Mouse (Mus musculus) forebrain, embryonic 12.5 days (tissue): ENCODE data around the gene Irf2bp2. TPM values are rescaled to one million over a fixed set of nuclear protein-coding genes. Genes with fewer than 3 reads are reported as not detected.

Experiments
- ATAC-seq: fragments of 200-750 bp; cut with Nextera tagmentation; 2 replicates; pipeline ENCODE4 v1.8.0; 2017; ENCODE audit warnings: moderate TSS enrichment; ENCODE audit not compliant: low FRiP score
- H3K27ac ChIP-seq: fragments of 300-500 bp; sonication (generic); 2 replicates; pipeline ENCODE4 v1.5.1; 2016; ENCODE audit warnings: mild to moderate bottlenecking
- H3K27me3 ChIP-seq: fragments of 300-500 bp; sonication (generic); 2 replicates; pipeline ENCODE4 v1.6.1; 2016; ENCODE audit warnings: mild to moderate bottlenecking
- H3K36me3 ChIP-seq: fragments of 300-500 bp; sonication (generic); replicated peaks from 2 replicates; pipeline ENCODE4 v1.6.1; 2016; ENCODE audit warnings: mild to moderate bottlenecking
- H3K4me1 ChIP-seq: fragments of 300-500 bp; sonication (generic); 2 replicates; pipeline ENCODE4 v1.6.1; 2016
- H3K4me2 ChIP-seq: fragments of 300-500 bp; sonication (generic); 2 replicates; pipeline ENCODE4 v1.6.1; 2016; ENCODE audit warnings: mild to moderate bottlenecking, moderate library complexity
- H3K4me3 ChIP-seq: fragments of 300-500 bp; sonication (generic); replicated peaks from 2 replicates; pipeline ENCODE4 v1.5.1; 2016; ENCODE audit warnings: mild to moderate bottlenecking
- H3K9ac ChIP-seq: fragments of 300-500 bp; sonication (generic); 2 replicates; pipeline ENCODE4 v1.6.1; 2016; ENCODE audit warnings: mild to moderate bottlenecking
- H3K9me3 ChIP-seq: fragments of 300-500 bp; sonication (generic); 2 replicates; pipeline ENCODE4 v1.6.1; 2016
- WGBS: fragments of 180-500 bp; shearing (Covaris S2); methylation state at CpG from one replicate; pipeline ENCODE4 v1.1.7; 2016; 5-methylcytosine and 5-hydroxymethylcytosine counted together
- polyA plus RNA-seq: library from polyadenylated mRNA; unstranded; fragments of >200 nt; fragmentation: Nextera tagmentation; extraction: Ambion mirVana; gene quantifications from 2 replicates; pipeline ENCODE4 v1.2.1, GENCODE M21; 2016

Irf2bp2 gene
- polyA plus RNA-seq, 1 experiment from 2014 or later = 7.4 TPM

- 40% methylated on average over 4 of the region's 4 CpGs for WGBS
- peak overlapping the region; percentile 42; the same call in 1 of the 2 replicates for H3K27ac ChIP-seq
- H3K27me3 ChIP-seq = no peaks in the 10 kb centered on the region
- H3K9ac ChIP-seq = peak overlapping the region; percentile 66
- H3K9me3 ChIP-seq = no peaks in the 10 kb centered on the region
- peaks cover 65% of the 10 kb centered on the region for H3K4me1 ChIP-seq
- ATAC-seq = no peak
- H3K4me3 ChIP-seq = peak overlapping the region; percentile 93
- peaks cover 13% of the 10 kb centered on the region for H3K36me3 ChIP-seq
- peak overlapping the region; percentile 96 for H3K4me2 ChIP-seq
These were observed 3.2 kb downstream of the Irf2bp2 start for GRCm38 (mm10) chr8:126590599-126590998.

- Histone ChIP-seq H3K4me2 (peak overlapping the region; percentile 96), H3K27me3 (no peaks in the 10 kb centered on the region), H3K9me3 (no peaks in the 10 kb centered on the region), H3K9ac (peak overlapping the region; percentile 66), H3K4me3 (peak overlapping the region; percentile 93), H3K36me3 (peaks cover 13% of the 10 kb centered on the region), H3K27ac (peak overlapping the region; percentile 42; the same call in 1 of the 2 replicates), H3K4me1 (peaks cover 65% of the 10 kb centered on the region)
- 30% methylated on average over 14 of the region's 14 CpGs for WGBS
- no peak for ATAC-seq
These were observed 3.7 kb downstream of the Irf2bp2 start for GRCm38 (mm10) chr8:126590024-126590529.

- peak overlapping the region; percentile 66; the same call in 1 of the 2 replicates for H3K9ac ChIP-seq
- WGBS = 44% methylated on average over 1 of the region's 1 CpGs
- peak overlapping the region; percentile 93 for H3K4me3 ChIP-seq
- peak overlapping the region; percentile 96 for H3K4me2 ChIP-seq
- H3K36me3 ChIP-seq = peaks cover 13% of the 10 kb centered on the region
- no peaks in the 10 kb centered on the region for H3K9me3 ChIP-seq
- peak overlapping the region; percentile 42; the same call in 1 of the 2 replicates for H3K27ac ChIP-seq
- no peak for ATAC-seq
- H3K4me1 ChIP-seq = peaks cover 65% of the 10 kb centered on the region
- H3K27me3 ChIP-seq = no peaks in the 10 kb centered on the region
These were observed 4.2 kb downstream of the Irf2bp2 start for GRCm38 (mm10) chr8:126589507-126590023.

- no peak for ATAC-seq
- Histone ChIP-seq H3K27ac (no peak overlapping the region), H3K4me2 (peak overlapping the region; percentile 96), H3K36me3 (peaks cover 13% of the 10 kb centered on the region), H3K4me3 (peak overlapping the region; percentile 93), H3K4me1 (peaks cover 72% of the 10 kb centered on the region), H3K27me3 (no peaks in the 10 kb centered on the region), H3K9me3 (no peaks in the 10 kb centered on the region), H3K9ac (peak overlapping the region; percentile 51; the same call in 1 of the 2 replicates)
- WGBS = 48% methylated on average over 11 of the region's 11 CpGs
These were observed 4.9 kb downstream of the Irf2bp2 start for GRCm38 (mm10) chr8:126588636-126589506.

GRCm38 (mm10) chr8:126587836-126588503 lies 5.8 kb downstream of the Irf2bp2 start:
- no peak overlapping the region; the same call in 1 of the 2 replicates for H3K27ac ChIP-seq
- peaks cover 13% of the 10 kb centered on the region for H3K36me3 ChIP-seq
- no peaks in the 10 kb centered on the region for H3K9me3 ChIP-seq
- no peaks in the 10 kb centered on the region for H3K27me3 ChIP-seq
- peaks cover 81% of the 10 kb centered on the region for H3K4me1 ChIP-seq
- 89% methylated on average over 10 of the region's 10 CpGs for WGBS
- H3K4me2 ChIP-seq = peak overlapping the region; percentile 96
- no peak overlapping the region for H3K4me3 ChIP-seq
- ATAC-seq = no peak
- H3K9ac ChIP-seq = no peak overlapping the region

GRCm38 (mm10) chr8:126586599-126587577 lies 6.9 kb downstream of the Irf2bp2 start:
- Histone ChIP-seq H3K27ac (no peak overlapping the region), H3K4me2 (peak overlapping the region; percentile 8; the same call in 1 of the 2 replicates)
- ATAC-seq = no peak

GRCm38 (mm10) chr8:126586101-126586500 lies 7.7 kb downstream of the Irf2bp2 start:
- 84% methylated on average over 2 of the region's 2 CpGs for whole genome bisulfite sequencing
- H3K9ac ChIP-seq = no peak overlapping the region
- H3K4me1 ChIP-seq = peaks cover 74% of the 10 kb centered on the region
- H3K4me3 ChIP-seq = no peak overlapping the region
- no peak for ATAC-seq
- H3K9me3 ChIP-seq = no peaks in the 10 kb centered on the region
- no peaks in the 10 kb centered on the region for H3K27me3 ChIP-seq
- H3K4me2 ChIP-seq = no peak overlapping the region
- peaks cover 9% of the 10 kb centered on the region; the same call in 1 of the 2 replicates for H3K36me3 ChIP-seq
- 0 out of 2 replicates have a peak overlapping the region, but pooled peaks have one; percentile 86 for H3K27ac ChIP-seq

More at GRCm38 (mm10) chr8:126586599-126587577, 6.9 kb downstream of the Irf2bp2 start:
- Histone ChIP-seq H3K9me3 (no peaks in the 10 kb centered on the region), H3K9ac (no peak overlapping the region), H3K27me3 (no peaks in the 10 kb centered on the region), H3K36me3 (peaks cover 13% of the 10 kb centered on the region), H3K4me1 (peaks cover 82% of the 10 kb centered on the region), H3K4me3 (no peak overlapping the region)
- WGBS = 85% methylated on average over 10 of the region's 10 CpGs

- 0 out of 2 replicates have a peak overlapping the region, but pooled peaks have one; percentile 12 for H3K9ac ChIP-seq
- no peak for ATAC-seq
- 64% methylated on average over 9 of the region's 9 CpGs for WGBS
- no peaks in the 10 kb centered on the region for H3K9me3 ChIP-seq
- no peak overlapping the region for H3K4me2 ChIP-seq
- no peaks in the 10 kb centered on the region for H3K27me3 ChIP-seq
- H3K27ac ChIP-seq = peak overlapping the region; percentile 86
- H3K4me3 ChIP-seq = no peak overlapping the region
- peaks cover 7% of the 10 kb centered on the region; the same call in 1 of the 2 replicates for H3K36me3 ChIP-seq
- H3K4me1 ChIP-seq = peaks cover 72% of the 10 kb centered on the region
These were observed 8.2 kb downstream of the Irf2bp2 start for GRCm38 (mm10) chr8:126585561-126586031.

GRCm38 (mm10) chr8:126584844-126585231 lies 8.9 kb downstream of the Irf2bp2 start:
- Histone ChIP-seq H3K4me1 (peaks cover 65% of the 10 kb centered on the region), H3K9ac (no peak overlapping the region), H3K4me3 (peak overlapping the region; percentile 53), H3K9me3 (no peaks in the 10 kb centered on the region), H3K27me3 (no peaks in the 10 kb centered on the region), H3K36me3 (peaks cover 4% of the 10 kb centered on the region; the same call in 1 of the 2 replicates), H3K4me2 (peak overlapping the region; percentile 99), H3K27ac (peak overlapping the region; percentile 86)
- ATAC-seq = no peak
- 34% methylated on average over 5 of the region's 5 CpGs for WGBS

GRCm38 (mm10) chr8:126583971-126584843 lies 9.6 kb downstream of the Irf2bp2 start:
- Histone ChIP-seq H3K9me3 (no peaks in the 10 kb centered on the region), H3K9ac (peak overlapping the region; percentile 71), H3K36me3 (peaks cover 4% of the 10 kb centered on the region; the same call in 1 of the 2 replicates), H3K27me3 (no peaks in the 10 kb centered on the region), H3K4me2 (peak overlapping the region; percentile 99), H3K27ac (peak overlapping the region; percentile 86), H3K4me1 (peaks cover 59% of the 10 kb centered on the region), H3K4me3 (peak overlapping the region; percentile 53)
- 1% methylated on average over 66 of the region's 68 CpGs for WGBS
- ATAC-seq = peak; percentile 81
